Mouse (Mus musculus) gastrocnemius, adult 8-10 months (tissue): ENCODE data around the gene Glb1l2. TPM values are rescaled to one million over a fixed set of nuclear protein-coding genes. Genes with fewer than 3 reads are reported as not detected.

Source experiments
- DNase-seq, 2 experiments: peaks; one replicate each; pipeline ENCODE4 v3.0.0; 2022; ENCODE audit warnings: low spot score in 2 of 2
- total RNA-seq, 4 experiments: library from RNA; stranded (reverse); gene quantifications; 2 replicates each; pipeline ENCODE4 v1.2.4; 2022

The Glb1l2 gene
- total RNA-seq, 4 experiments from 2014 or later = 0.90 to 4.0 (median 2.9) TPM

GRCm38 (mm10) chr9:26733206-26733891 is 72.9 kb downstream of the Glb1l2 start, which contains the start of gene B3gat1:
TSS of gene B3gat1 (plus strand) at chr9:26733728.
- DNase-seq = no peak

GRCm38 (mm10) chr9:26728556-26728955 is 77.7 kb downstream of the Glb1l2 start:
- DNase-seq = no peak

- DNase-seq = no peak
Observed at GRCm38 (mm10) chr9:26727445-26727844, 78.8 kb downstream of the Glb1l2 start.

- DNase-seq = no peak
Observed at GRCm38 (mm10) chr9:26725709-26726108, 80.6 kb downstream of the Glb1l2 start.

- no peak for DNase-seq
Observed at GRCm38 (mm10) chr9:26721771-26722170, 84.5 kb downstream of the Glb1l2 start.

GRCm38 (mm10) chr9:26718388-26718787 is 87.9 kb downstream of the Glb1l2 start:
- DNase-seq = no peak

Other genes starting within 250 kb of the Glb1l2 start
- 1 to 10 TPM in 2 of 4 experiments, under 1 TPM in 2; 0.35 to 3.1 (median 1.3) TPM for gene B3gat1, start 72.7 kb downstream of the Glb1l2 start, total RNA-seq
- not detected for gene Glb1l3, start 54.4 kb upstream of the Glb1l2 start, total RNA-seq
- not detected for gene Gm1110, start 116.6 kb upstream of the Glb1l2 start, total RNA-seq
- gene Acad8, start 193.1 kb upstream of the Glb1l2 start, total RNA-seq = 10 to 100 TPM; 34.8 to 39.7 (median 36.8) TPM
- 10 to 100 TPM; 21.8 to 25.8 (median 23.2) TPM for gene Thyn1, start 193.2 kb upstream of the Glb1l2 start, total RNA-seq
- gene Vps26b, start 223.6 kb upstream of the Glb1l2 start, total RNA-seq = 10 to 100 TPM; 26.2 to 27.3 (median 26.8) TPM
- gene Ncapd3, start 223.7 kb upstream of the Glb1l2 start, total RNA-seq = 1 to 10 TPM; 4.7 to 5.7 (median 5.0) TPM